Mouse (Mus musculus) liver, adult (tissue): Measurements from ENCODE around the gene Ckmt2.

ENCODE experiments used
- GATA4 ChIP-seq: IDR thresholded peaks from 2 replicates; pipeline ENCODE4 v1.6.1; 2014; ENCODE audit warnings: mild to moderate bottlenecking, low read length; ENCODE audit not compliant: insufficient replicate concordance

Gene Ckmt2

GRCm38 (mm10) chr13:91876741-91877349 is at the start of gene Ckmt2:
Gene Ckmt2, minus strand, starts transcription at chr13:91876885.
- no peak for TF ChIP-seq GATA4

DNA sequence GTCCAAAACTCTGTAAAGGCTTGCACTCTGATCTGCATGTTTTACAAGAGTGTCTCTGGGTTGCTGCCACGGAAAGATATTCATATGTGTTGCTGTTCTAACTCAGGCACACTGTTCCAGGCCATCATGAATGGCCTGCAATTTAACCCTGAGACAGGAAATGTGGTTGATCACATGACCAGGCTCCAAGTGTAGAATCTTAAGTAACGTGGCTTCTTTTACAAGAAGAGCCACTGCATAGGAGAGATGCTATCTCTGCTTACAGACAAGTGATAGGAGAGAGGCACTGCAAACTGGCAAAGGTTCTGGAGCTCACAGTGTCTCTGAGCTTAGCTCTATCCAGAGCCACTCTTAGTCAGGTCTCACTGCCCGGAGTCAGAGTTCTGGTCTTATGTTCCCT is 44.3 kb upstream of the Ckmt2 start:
- no peak for TF ChIP-seq GATA4

DNA sequence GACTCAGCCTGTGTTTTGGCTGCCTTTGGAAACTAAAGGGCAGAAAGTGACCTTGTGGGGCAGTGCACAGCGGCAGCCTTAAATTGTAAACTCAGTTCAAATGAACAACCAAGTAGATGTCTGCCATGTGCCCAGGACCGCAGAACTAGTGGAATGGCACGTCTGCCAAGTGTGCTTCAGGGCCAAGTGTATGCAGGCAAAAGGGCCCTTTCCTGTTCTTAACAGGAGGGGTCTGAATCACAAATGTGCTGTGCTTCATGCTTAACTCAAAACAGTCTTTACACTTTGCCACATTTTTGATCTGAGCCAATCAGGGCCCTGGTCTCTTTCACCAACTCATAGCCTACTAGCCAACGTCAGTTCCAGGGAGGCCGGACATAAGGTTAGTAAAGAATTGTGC is 42.1 kb upstream of the Ckmt2 start:
- no peak for TF ChIP-seq GATA4

- TF ChIP-seq GATA4, result no peak
Measured at GRCm38 (mm10) chr13:91917835-91918234, 41.1 kb upstream of the Ckmt2 start.

DNA sequence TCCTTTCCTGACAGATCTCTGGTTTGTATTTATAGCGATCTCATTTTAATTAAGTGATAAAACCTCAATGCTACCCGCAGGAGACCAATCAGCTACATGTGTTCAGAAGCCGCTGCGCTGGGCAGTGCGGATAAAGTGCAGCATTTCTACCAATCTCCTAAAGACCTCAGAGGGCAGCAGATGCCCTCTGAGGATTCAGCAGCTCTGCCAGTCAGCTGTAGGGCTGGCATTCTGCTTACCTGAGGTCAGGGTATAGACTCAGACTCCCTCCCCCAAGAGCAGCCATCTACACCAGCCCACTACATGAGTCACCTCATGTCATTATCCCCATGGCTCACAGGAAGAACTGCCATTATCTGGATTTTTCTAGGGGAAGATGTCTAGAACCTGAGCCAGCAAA is 39.6 kb upstream of the Ckmt2 start:
- no peak for TF ChIP-seq GATA4

DNA sequence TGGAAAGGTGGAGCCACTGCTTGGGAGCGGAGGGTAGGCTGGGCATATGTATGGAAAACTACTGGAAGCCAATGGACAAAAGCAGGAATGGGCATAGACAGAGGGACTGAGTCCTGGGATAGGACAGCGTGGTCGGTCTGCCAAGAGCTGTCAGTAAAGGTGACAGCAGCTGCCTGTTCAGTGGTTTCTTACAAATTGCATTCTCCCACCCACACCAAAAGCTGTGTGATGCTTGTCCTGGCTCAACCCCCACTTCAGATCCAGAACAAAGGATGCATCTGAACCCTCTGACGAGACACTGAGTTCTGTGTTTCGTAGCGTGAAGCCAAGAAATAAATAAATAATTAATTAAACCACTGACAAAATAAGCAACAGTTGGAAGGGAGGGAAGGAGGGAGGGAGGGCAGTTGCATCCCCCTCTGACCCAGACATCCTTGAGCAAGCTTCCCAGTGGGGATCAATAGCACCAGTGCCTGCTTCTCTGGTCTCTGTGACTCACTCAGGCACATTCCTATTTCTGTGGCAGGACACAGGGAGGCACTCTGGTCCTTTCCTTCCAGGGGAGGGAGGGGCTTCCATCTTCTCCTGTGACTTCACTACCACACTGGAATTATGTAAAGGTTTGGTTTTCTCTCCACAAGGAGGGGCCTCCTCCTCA is 39.0 kb upstream of the Ckmt2 start:
- TF ChIP-seq GATA4, result no peak

DNA sequence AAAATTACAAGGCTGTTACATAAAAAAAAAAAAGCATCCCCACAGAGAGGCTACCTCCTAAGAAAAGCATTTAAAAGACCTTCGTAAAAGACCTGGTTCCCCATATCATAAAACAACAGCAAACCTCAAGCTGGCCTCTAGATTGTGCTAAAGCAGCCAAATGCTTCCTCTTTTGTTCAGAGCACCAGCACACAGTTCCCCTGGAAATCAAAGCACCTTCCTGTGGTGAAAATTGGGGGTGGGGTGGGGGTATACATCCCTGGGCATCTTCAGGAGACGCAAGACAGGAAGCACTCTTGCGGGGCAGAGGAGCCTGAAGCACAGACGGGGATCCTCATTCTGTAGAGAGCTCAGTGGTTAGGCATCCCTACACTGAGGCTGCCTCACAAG is 38.5 kb upstream of the Ckmt2 start:
- no peak for TF ChIP-seq GATA4

GRCm38 (mm10) chr13:91911652-91912051 is 35.0 kb upstream of the Ckmt2 start:
- no peak for TF ChIP-seq GATA4

- no peak for TF ChIP-seq GATA4
Measured at GRCm38 (mm10) chr13:91911211-91911610, 34.5 kb upstream of the Ckmt2 start.

DNA sequence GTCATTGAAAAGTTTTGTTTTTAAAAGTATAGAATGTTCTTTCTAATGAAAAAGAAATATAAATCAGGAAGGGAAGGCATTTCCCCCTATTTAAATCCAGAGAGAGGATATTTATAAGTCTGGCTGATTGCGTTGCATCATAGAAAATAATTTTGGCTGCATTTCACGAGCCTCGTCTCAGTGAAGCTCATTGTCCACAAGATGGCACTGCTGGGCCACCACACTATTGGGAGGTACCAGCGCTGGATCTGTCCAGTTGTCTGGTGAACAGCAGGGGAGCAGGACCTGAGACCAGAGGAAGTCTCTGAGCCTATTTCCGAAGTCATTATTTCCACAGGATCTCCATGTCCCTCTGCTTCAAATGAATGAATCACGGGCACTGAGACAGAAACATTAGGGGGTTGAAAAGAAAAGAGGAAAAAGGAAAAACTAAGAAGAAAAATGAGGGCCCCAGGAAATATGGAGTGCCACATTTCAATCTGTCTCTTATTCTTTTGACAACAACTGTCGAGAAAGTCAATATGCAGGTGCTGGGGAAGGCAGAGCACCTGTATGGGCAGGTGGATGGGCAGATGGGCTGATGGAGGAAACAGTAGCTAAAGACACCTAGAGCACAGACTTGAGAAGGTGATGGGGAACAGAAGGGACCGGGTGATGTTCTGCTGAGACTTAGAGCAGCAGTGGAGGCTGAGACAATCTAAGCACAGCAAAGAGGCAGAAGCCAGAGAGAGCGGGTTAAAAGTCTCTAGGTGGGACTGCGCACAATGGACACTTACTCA is 31.7 kb upstream of the Ckmt2 start:
- no peak for TF ChIP-seq GATA4

DNA sequence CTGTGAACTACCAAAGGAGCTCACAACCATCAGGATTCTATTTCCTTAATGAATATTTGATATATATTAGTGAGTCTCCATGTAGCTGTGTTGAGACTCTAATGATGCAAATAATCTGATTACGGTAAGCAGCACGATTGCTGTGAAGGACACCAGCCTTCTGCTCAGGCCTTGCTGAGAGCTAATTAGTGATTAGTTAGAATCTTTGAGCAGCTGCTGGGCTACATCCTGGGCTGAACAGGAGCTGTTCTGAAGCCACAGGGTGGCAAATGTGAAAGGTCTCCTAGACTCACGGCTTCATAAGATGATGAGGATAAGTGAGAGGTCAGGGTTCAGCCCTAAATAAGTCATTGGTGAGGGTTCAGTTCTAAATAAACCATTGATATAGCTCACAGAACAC is 29.7 kb upstream of the Ckmt2 start:
- TF ChIP-seq GATA4, result no peak

- TF ChIP-seq GATA4, result no peak
Measured at GRCm38 (mm10) chr13:91896476-91896875, 19.8 kb upstream of the Ckmt2 start.

DNA sequence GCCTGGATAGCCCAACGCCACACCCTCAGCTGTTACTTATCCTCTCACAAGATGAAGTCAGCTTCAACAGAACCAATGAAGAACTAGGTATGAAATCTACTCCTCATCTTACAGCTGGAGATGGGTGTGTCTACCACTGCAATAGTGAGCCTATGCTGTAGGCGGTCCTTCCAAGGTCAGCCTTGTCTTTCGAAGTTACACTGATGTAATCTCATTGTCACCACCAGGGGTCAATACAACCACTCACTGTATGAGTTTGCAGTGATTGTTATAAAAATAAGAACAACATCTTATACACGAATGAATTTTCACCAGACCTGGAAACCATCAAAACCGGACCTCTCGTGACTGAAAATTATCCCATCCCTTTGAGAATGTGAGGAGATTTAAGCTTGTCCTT is 16.4 kb upstream of the Ckmt2 start:
- no peak for TF ChIP-seq GATA4

DNA sequence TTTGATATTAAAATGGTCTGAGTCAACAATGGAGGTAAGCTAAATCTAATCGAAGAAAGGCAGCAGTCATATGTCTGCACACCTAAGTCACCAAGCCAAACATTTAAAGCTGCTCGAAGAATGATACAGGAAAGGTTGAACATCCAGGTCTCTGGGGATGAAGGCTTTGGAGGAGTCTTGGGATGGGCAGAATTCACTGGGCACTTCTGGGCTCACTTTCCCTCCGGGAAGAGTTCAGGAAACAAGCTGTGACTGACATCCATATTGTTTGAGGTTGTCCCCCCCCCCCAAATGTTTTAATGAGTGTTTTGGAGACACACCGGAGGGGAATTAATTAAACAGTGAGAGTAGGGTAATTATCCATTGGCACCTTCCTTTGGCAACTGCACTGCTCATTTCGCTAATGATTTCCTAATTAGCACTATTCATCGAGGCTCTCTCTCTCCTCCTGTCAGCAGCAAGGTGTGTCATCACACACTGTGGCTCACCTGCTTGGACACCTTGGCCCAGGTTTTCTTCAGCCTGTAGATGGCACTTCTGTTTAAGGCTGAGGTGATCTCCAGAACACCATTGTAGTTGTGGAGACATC is 13.4 kb upstream of the Ckmt2 start:
- no peak for TF ChIP-seq GATA4

DNA sequence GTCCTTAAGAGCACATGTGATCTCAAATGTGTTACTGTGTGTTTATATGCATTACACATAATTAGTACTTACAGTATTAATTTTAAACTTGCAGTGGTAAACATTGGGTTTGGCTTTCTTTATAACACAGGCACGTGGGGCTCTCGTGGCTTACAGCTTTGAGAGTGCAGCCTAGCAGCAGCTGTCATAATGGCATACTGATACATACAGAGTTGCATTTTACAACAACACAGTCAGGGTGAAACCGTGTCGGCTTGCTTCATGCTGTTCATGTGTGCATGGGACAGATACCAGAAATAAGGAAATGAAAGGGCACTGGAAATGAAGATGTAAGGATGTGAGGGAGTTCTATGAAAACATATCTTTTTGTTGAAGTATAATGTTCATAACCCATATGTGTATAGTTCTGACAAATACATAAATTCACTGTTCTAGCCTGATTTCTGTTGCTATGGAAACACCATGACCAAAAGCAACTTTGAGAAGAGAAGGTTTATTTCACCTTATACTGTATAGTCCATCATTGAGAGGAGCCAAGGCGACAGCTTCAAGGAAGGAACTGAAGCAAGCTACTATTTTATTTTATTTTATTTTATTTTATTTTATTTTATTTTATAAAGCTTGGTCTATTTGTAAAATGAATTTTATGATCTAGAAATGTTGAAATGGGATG is 8.2 kb upstream of the Ckmt2 start:
- no peak for TF ChIP-seq GATA4
